Mouse (Mus musculus): ENCODE measurements around the gene Csf2. TPM values are rescaled to one million over a fixed set of nuclear protein-coding genes. Genes with fewer than 3 reads are reported as not detected.

Gene Csf2
- polyA plus RNA-seq, 1 experiment from 2014 or later = 0.17 TPM

GRCm38 (mm10) chr11:54236939-54237338 lies 12.5 kb downstream of the Csf2 start:
- ChIA-PET POLR2A (interaction anchor here (0.8 kb wide), 1 partner anchor 17 kb away, joined by 3 read pairs; no protein-coding TSS in a partner anchor), CTCF (interaction anchor here (1.0 to 1.6 kb wide), 3 partner anchors 11 to 21 kb away, joined by 3 to 5 read pairs (median 3); no protein-coding TSS in a partner anchor)
- DNase-seq (ENCODE audit: low read depth, low spot score) = no peak
- ATAC-seq = peak; percentile 54
- no peaks in the 10 kb centered on the region for H3K27me3 ChIP-seq
- in situ Hi-C loops (cut with MboI; ENCODE audit: low pct_unique_long_range_greater_than_20kb) = no loop called here
- TF ChIP-seq CTCF (IDR thresholded peaks at IDR 0.05) = no peak

GRCm38 (mm10) chr11:54227478-54227877 lies 22.0 kb downstream of the Csf2 start:
- no peak for ATAC-seq
- ChIA-PET CTCF (interaction anchor here (1.1 to 2.3 kb wide), 2 partner anchors 9 to 27 kb away, joined by 3 to 8 read pairs; no protein-coding TSS in a partner anchor), POLR2A (no interaction called here)
- TF ChIP-seq CTCF (IDR thresholded peaks at IDR 0.05) = no peak
- no peaks in the 10 kb centered on the region for H3K27me3 ChIP-seq
- DNase-seq (ENCODE audit: low read depth, low spot score) = no peak
- in situ Hi-C loops (cut with MboI; ENCODE audit: low pct_unique_long_range_greater_than_20kb) = no loop called here

GRCm38 (mm10) chr11:54224475-54224986 lies 24.9 kb downstream of the Csf2 start:
- ATAC-seq (peak; percentile 26), DNase-seq (ENCODE audit: low read depth, low spot score) (no peak)
- ChIA-PET POLR2A (no interaction called here), CTCF (interaction anchor here (1.2 to 1.6 kb wide), 3 partner anchors 9 to 20 kb away, joined by 3 to 5 read pairs (median 4); no protein-coding TSS in a partner anchor)
- in situ Hi-C loops (cut with MboI; ENCODE audit: low pct_unique_long_range_greater_than_20kb) = no loop called here
- TF ChIP-seq CTCF (IDR thresholded peaks at IDR 0.05) = no peak
- H3K27me3 ChIP-seq = no peaks in the 10 kb centered on the region

GRCm38 (mm10) chr11:54223637-54224474 lies 25.6 kb downstream of the Csf2 start:
- no peak for TF ChIP-seq CTCF (IDR thresholded peaks at IDR 0.05)
- POLR2A ChIA-PET = interaction anchor here (0.7 kb wide), 1 partner anchor 9 kb away, joined by 3 read pairs; no protein-coding TSS in a partner anchor
- peak; percentile 26 for ATAC-seq

GRCm38 (mm10) chr11:54219903-54220740 lies 29.3 kb downstream of the Csf2 start:
- DNase-seq (ENCODE audit: low read depth, low spot score) = no peak
- TF ChIP-seq CTCF (IDR thresholded peaks at IDR 0.05) = no peak
- ChIA-PET POLR2A (no interaction called here), CTCF (no interaction called here)
- no peak for ATAC-seq
- H3K27me3 ChIP-seq = no peaks in the 10 kb centered on the region
- in situ Hi-C loops (cut with MboI; ENCODE audit: low pct_unique_long_range_greater_than_20kb) = loop anchor here (5.0 to 10.0 kb wide), 2 partner anchors 32 to 65 kb away; no protein-coding TSS in a partner anchor

More at GRCm38 (mm10) chr11:54223637-54224474, 25.6 kb downstream of the Csf2 start:
- in situ Hi-C loops (cut with MboI; ENCODE audit: low pct_unique_long_range_greater_than_20kb) = no loop called here
- CTCF ChIA-PET = interaction anchor here (1.1 to 1.2 kb wide), 3 partner anchors 10 to 66 kb away, joined by 3 to 4 read pairs (median 4); no protein-coding TSS in a partner anchor
- DNase-seq (ENCODE audit: low read depth, low spot score) = no peak
- no peaks in the 10 kb centered on the region for H3K27me3 ChIP-seq

- no peaks in the 10 kb centered on the region for H3K27me3 ChIP-seq
- in situ Hi-C loops (cut with MboI; ENCODE audit: low pct_unique_long_range_greater_than_20kb) = loop anchor here (5.0 to 10.0 kb wide), 2 partner anchors 33 to 64 kb away; no protein-coding TSS in a partner anchor
- no peak for TF ChIP-seq CTCF (IDR thresholded peaks at IDR 0.05)
- POLR2A ChIA-PET = no interaction called here
- ATAC-seq = no peak
- CTCF ChIA-PET = no interaction called here
- DNase-seq (ENCODE audit: low read depth, low spot score) = no peak
Measured at GRCm38 (mm10) chr11:54219191-54219590, 30.3 kb downstream of the Csf2 start.

GRCm38 (mm10) chr11:54217384-54217783 lies 32.1 kb downstream of the Csf2 start:
- H3K27me3 ChIP-seq = no peaks in the 10 kb centered on the region
- no peak for TF ChIP-seq CTCF (IDR thresholded peaks at IDR 0.05)
- DNase-seq (ENCODE audit: low read depth, low spot score) (no peak), ATAC-seq (no peak)
- POLR2A ChIA-PET = no interaction called here
- in situ Hi-C loops (cut with MboI; ENCODE audit: low pct_unique_long_range_greater_than_20kb) = loop anchor here (5.0 to 10.0 kb wide), 2 partner anchors 35 to 63 kb away; no protein-coding TSS in a partner anchor
- CTCF ChIA-PET = interaction anchor here (1.4 kb wide), 1 partner anchor 10 kb away, joined by 3 read pairs; no protein-coding TSS in a partner anchor

GRCm38 (mm10) chr11:54216091-54216490 lies 33.4 kb downstream of the Csf2 start:
- ATAC-seq (no peak), DNase-seq (ENCODE audit: low read depth, low spot score) (no peak)
- no peak for TF ChIP-seq CTCF (IDR thresholded peaks at IDR 0.05)
- POLR2A ChIA-PET = no interaction called here
- in situ Hi-C loops (cut with MboI; ENCODE audit: low pct_unique_long_range_greater_than_20kb) = loop anchor here (5.0 to 10.0 kb wide), 2 partner anchors 36 to 61 kb away; no protein-coding TSS in a partner anchor
- no peaks in the 10 kb centered on the region for H3K27me3 ChIP-seq
- CTCF ChIA-PET = interaction anchor here (1.6 to 1.8 kb wide), 2 partner anchors 21 to 38 kb away, joined by 3 to 6 read pairs; no protein-coding TSS in a partner anchor

- in situ Hi-C loops (cut with MboI; ENCODE audit: low pct_unique_long_range_greater_than_20kb) = loop anchor here (5.0 to 10.0 kb wide), 2 partner anchors 38 to 60 kb away; no protein-coding TSS in a partner anchor
- POLR2A ChIA-PET = no interaction called here
Measured at GRCm38 (mm10) chr11:54214499-54215443, 34.7 kb downstream of the Csf2 start.

More at GRCm38 (mm10) chr11:54214499-54215443, 34.7 kb downstream of the Csf2 start:
- no peaks in the 10 kb centered on the region for H3K27me3 ChIP-seq
- no peak for TF ChIP-seq CTCF (IDR thresholded peaks at IDR 0.05)
- ATAC-seq (peak; percentile 98), DNase-seq (ENCODE audit: low read depth, low spot score) (peak; percentile 100)
- CTCF ChIA-PET = interaction anchor here (0.8 to 1.8 kb wide), 4 partner anchors 33 to 64 kb away, joined by 3 to 6 read pairs (median 4); no protein-coding TSS in a partner anchor

All from Patski (cell line).